Mouse (Mus musculus) kidney, postnatal 4 days (tissue): ENCODE measurements around the gene Idh2.

Experiments
- DNase-seq, 2 experiments: peaks; one replicate each; pipeline ENCODE4 v3.0.0; 2021; ENCODE audit warnings: mixed read lengths in 2 of 2

Gene Idh2

GRCm38 (mm10) chr7:80081586-80082554, 33.3 kb downstream of the Idh2 start:
- no peak for DNase-seq

GRCm38 (mm10) chr7:80078792-80079301, 36.3 kb downstream of the Idh2 start:
- DNase-seq: peak; percentile 85 to 92

- DNase-seq: peak; percentile 42 to 58
Observed at GRCm38 (mm10) chr7:80077801-80078200, 37.4 kb downstream of the Idh2 start.

GRCm38 (mm10) chr7:80076961-80077716, 38.1 kb downstream of the Idh2 start:
- DNase-seq: no peak

GRCm38 (mm10) chr7:80075946-80076583, 39.1 kb downstream of the Idh2 start:
- DNase-seq: no peak

GRCm38 (mm10) chr7:80074921-80075441, 40.2 kb downstream of the Idh2 start:
- peak in 1 of 2 experiments; percentile 52 for DNase-seq

GRCm38 (mm10) chr7:80073506-80073905, 41.7 kb downstream of the Idh2 start:
- DNase-seq: no peak

- DNase-seq: no peak
Observed at GRCm38 (mm10) chr7:80072297-80072696, 42.9 kb downstream of the Idh2 start.

GRCm38 (mm10) chr7:80071209-80071608, 44.0 kb downstream of the Idh2 start:
- no peak for DNase-seq

- DNase-seq: peak; percentile 48 to 68
Observed at GRCm38 (mm10) chr7:80069615-80070327, 45.4 kb downstream of the Idh2 start.

GRCm38 (mm10) chr7:80068341-80068740, 46.9 kb downstream of the Idh2 start:
- DNase-seq: no peak

GRCm38 (mm10) chr7:80066675-80067455, 48.3 kb downstream of the Idh2 start:
- no peak for DNase-seq

GRCm38 (mm10) chr7:80065250-80065649, 49.9 kb downstream of the Idh2 start:
- DNase-seq: no peak

GRCm38 (mm10) chr7:80063902-80064736, 51.1 kb downstream of the Idh2 start:
- no peak for DNase-seq

- no peak for DNase-seq
Observed at GRCm38 (mm10) chr7:80063244-80063643, 51.9 kb downstream of the Idh2 start.

GRCm38 (mm10) chr7:80062083-80062826, 52.9 kb downstream of the Idh2 start:
- DNase-seq: no peak

GRCm38 (mm10) chr7:80060012-80060778, 55.0 kb downstream of the Idh2 start:
- DNase-seq: no peak

GRCm38 (mm10) chr7:80059064-80059838, 55.9 kb downstream of the Idh2 start:
- peak in 1 of 2 experiments; percentile 43 for DNase-seq
